Mouse (Mus musculus): Measurements from ENCODE around the gene Sft2d1. TPM values are rescaled to one million over a fixed set of nuclear protein-coding genes. Genes with fewer than 3 reads are reported as not detected.

The Sft2d1 gene
- polyA plus RNA-seq, 1 experiment from 2014 or later = 135 TPM

- no peak for ATAC-seq
- H3K4me2 ChIP-seq (replicated peaks; ENCODE audit: low read depth) = no peak overlapping the region
- no peak overlapping the region for H3K4me3 ChIP-seq (ENCODE audit: low read depth, low read length)
- no peaks in the 10 kb centered on the region for H3K9me3 ChIP-seq (ENCODE audit: control insufficient read depth)
- H3K4me1 ChIP-seq (replicated peaks; ENCODE audit: control insufficient read depth, insufficient read depth, low read length) = peaks cover 8% of the 10 kb centered on the region
- WGBS = 77% methylated on average over 10 of the region's 10 CpGs
- H3K9ac ChIP-seq (ENCODE audit: low read depth, low read length) = no peak overlapping the region
- TF ChIP-seq CTCF (IDR thresholded peaks at IDR 0.05; ENCODE audit: low read depth) = no peak
- H3K36me3 ChIP-seq (ENCODE audit: control insufficient read depth, insufficient read depth) = no peaks in the 10 kb centered on the region
- H3K27me3 ChIP-seq (replicated peaks; ENCODE audit: control insufficient read depth, insufficient read depth, low read length) = 0 out of 2 replicates have a peak, but pooled peaks cover 3% of the 10 kb centered on the region
- no peak overlapping the region for H3K27ac ChIP-seq (ENCODE audit: low read depth, low read length)
Measured at GRCm38 (mm10) chr17:8361281-8362103, 50.6 kb downstream of the Sft2d1 start.

- Histone ChIP-seq H3K4me1 (replicated peaks; ENCODE audit: control insufficient read depth, insufficient read depth, low read length) (peaks cover 7% of the 10 kb centered on the region), H3K9ac (ENCODE audit: low read depth, low read length) (no peak overlapping the region), H3K9me3 (ENCODE audit: control insufficient read depth) (no peaks in the 10 kb centered on the region), H3K27me3 (replicated peaks; ENCODE audit: control insufficient read depth, insufficient read depth, low read length) (0 out of 2 replicates have a peak, but pooled peaks cover 3% of the 10 kb centered on the region), H3K4me3 (ENCODE audit: low read depth, low read length) (no peak overlapping the region), H3K4me2 (replicated peaks; ENCODE audit: low read depth) (peak overlapping the region; percentile 46), H3K36me3 (ENCODE audit: control insufficient read depth, insufficient read depth) (no peaks in the 10 kb centered on the region), H3K27ac (ENCODE audit: low read depth, low read length) (peak overlapping the region; percentile 50; the same call in 1 of the 2 replicates)
- 22% methylated on average over 20 of the region's 20 CpGs for WGBS
- no peak for TF ChIP-seq CTCF (IDR thresholded peaks at IDR 0.05; ENCODE audit: low read depth)
- peak; percentile 86 for ATAC-seq
Measured at GRCm38 (mm10) chr17:8367514-8368480, 56.9 kb downstream of the Sft2d1 start.

DNA sequence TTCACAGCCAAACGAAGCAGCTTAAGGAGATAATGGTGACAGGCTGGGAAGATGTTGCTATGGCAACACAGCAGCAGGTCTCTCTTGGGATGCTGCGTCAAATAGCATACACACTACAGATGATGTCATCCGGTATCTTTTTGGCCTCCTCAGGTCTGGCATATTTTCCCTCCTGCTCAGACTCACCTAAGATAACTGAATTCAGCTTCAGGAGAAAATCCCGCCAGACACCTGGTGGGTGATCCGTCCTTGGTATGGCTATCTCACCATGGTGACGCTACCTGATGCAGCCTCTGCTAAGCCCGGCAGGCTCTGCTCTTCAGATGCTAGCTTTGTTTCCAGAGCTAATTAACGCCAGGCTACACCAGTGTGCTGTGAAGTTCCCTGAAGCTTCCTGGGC lies 57.7 kb downstream of the Sft2d1 start:
- Histone ChIP-seq H3K27me3 (replicated peaks; ENCODE audit: control insufficient read depth, insufficient read depth, low read length) (0 out of 2 replicates have a peak, but pooled peaks cover 3% of the 10 kb centered on the region), H3K4me1 (replicated peaks; ENCODE audit: control insufficient read depth, insufficient read depth, low read length) (peaks cover 7% of the 10 kb centered on the region), H3K27ac (ENCODE audit: low read depth, low read length) (no peak overlapping the region), H3K4me2 (replicated peaks; ENCODE audit: low read depth) (no peak overlapping the region), H3K9ac (ENCODE audit: low read depth, low read length) (no peak overlapping the region), H3K9me3 (ENCODE audit: control insufficient read depth) (no peaks in the 10 kb centered on the region), H3K36me3 (ENCODE audit: control insufficient read depth, insufficient read depth) (no peaks in the 10 kb centered on the region), H3K4me3 (ENCODE audit: low read depth, low read length) (no peak overlapping the region)
- TF ChIP-seq CTCF (IDR thresholded peaks at IDR 0.05; ENCODE audit: low read depth) = no peak
- no peak for ATAC-seq
- WGBS = 51% methylated on average over 8 of the region's 8 CpGs

GRCm38 (mm10) chr17:8369171-8369570 lies 58.3 kb downstream of the Sft2d1 start:
- no peaks in the 10 kb centered on the region for H3K9me3 ChIP-seq (ENCODE audit: control insufficient read depth)
- WGBS = 70% methylated on average over 2 of the region's 2 CpGs
- H3K4me3 ChIP-seq (ENCODE audit: low read depth, low read length) = no peak overlapping the region
- no peaks in the 10 kb centered on the region for H3K36me3 ChIP-seq (ENCODE audit: control insufficient read depth, insufficient read depth)
- no peak for ATAC-seq
- no peak overlapping the region for H3K9ac ChIP-seq (ENCODE audit: low read depth, low read length)
- no peak overlapping the region for H3K27ac ChIP-seq (ENCODE audit: low read depth, low read length)
- H3K4me2 ChIP-seq (replicated peaks; ENCODE audit: low read depth) = no peak overlapping the region
- no peak for TF ChIP-seq CTCF (IDR thresholded peaks at IDR 0.05; ENCODE audit: low read depth)
- H3K27me3 ChIP-seq (replicated peaks; ENCODE audit: control insufficient read depth, insufficient read depth, low read length) = 0 out of 2 replicates have a peak, but pooled peaks cover 3% of the 10 kb centered on the region
- H3K4me1 ChIP-seq (replicated peaks; ENCODE audit: control insufficient read depth, insufficient read depth, low read length) = peaks cover 7% of the 10 kb centered on the region

- no peaks in the 10 kb centered on the region for H3K36me3 ChIP-seq (ENCODE audit: control insufficient read depth, insufficient read depth)
- peaks cover 7% of the 10 kb centered on the region for H3K4me1 ChIP-seq (replicated peaks; ENCODE audit: control insufficient read depth, insufficient read depth, low read length)
- no peaks in the 10 kb centered on the region for H3K9me3 ChIP-seq (ENCODE audit: control insufficient read depth)
- H3K4me2 ChIP-seq (replicated peaks; ENCODE audit: low read depth) = no peak overlapping the region
- no peak overlapping the region for H3K4me3 ChIP-seq (ENCODE audit: low read depth, low read length)
- no peak for ATAC-seq
- WGBS = 64% methylated on average over 13 of the region's 13 CpGs
- H3K9ac ChIP-seq (ENCODE audit: low read depth, low read length) = no peak overlapping the region
- H3K27ac ChIP-seq (ENCODE audit: low read depth, low read length) = no peak overlapping the region
- TF ChIP-seq CTCF (IDR thresholded peaks at IDR 0.05; ENCODE audit: low read depth) = no peak
- H3K27me3 ChIP-seq (replicated peaks; ENCODE audit: control insufficient read depth, insufficient read depth, low read length) = 0 out of 2 replicates have a peak, but pooled peaks cover 1% of the 10 kb centered on the region
Measured at GRCm38 (mm10) chr17:8370634-8371229, 59.8 kb downstream of the Sft2d1 start.
